Mouse (Mus musculus) T-helper 2 cell (primary cell): ENCODE measurements at regions not wholly inside any gene's neighbourhood (a gene's known extent, or its start where the extent isn't known, plus 50 kb on each side); places are given as distances from the start of the nearest gene placed in this dataset.

Experiments used
- in situ Hi-C: fragments of 300-600 bp; cut with MboI, MseI; formaldehyde crosslinking; loops from one replicate; pipeline ENCODE4 v1.15.1; 2025; ENCODE audit warnings: high pct_unique_total_duplicates

- in situ Hi-C loops: loop anchor here (10.0 to 25.0 kb wide), 4 partner anchors 180 to 787 kb away; partner anchors contain the start of gene Alcam
Measured at GRCm38 (mm10) chr16:51675101-51675500, 355.9 kb upstream of the Cblb start.

DNA sequence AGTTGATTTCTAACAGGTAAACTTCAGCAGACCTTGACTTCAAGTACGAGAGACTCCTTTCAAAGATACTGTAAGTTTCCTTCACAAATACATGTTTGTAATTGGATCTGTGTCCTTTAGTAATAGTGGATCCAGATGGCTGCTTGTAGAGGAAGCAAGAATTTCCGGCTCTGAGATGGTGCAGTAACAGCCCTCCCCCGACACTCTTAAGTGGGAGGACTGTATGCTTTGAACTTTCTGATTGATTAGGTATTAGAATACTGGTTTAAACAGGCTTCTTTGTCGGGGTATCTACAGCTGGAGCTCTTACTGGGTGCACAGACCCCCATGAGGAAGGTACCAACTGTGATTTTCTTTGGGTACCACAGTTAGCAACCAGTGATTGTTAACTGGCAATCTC lies 355.0 kb upstream of the Cblb start:
- in situ Hi-C loops: loop anchor here (10.0 to 25.0 kb wide), 4 partner anchors 181 to 786 kb away; partner anchors contain the start of gene Alcam

DNA sequence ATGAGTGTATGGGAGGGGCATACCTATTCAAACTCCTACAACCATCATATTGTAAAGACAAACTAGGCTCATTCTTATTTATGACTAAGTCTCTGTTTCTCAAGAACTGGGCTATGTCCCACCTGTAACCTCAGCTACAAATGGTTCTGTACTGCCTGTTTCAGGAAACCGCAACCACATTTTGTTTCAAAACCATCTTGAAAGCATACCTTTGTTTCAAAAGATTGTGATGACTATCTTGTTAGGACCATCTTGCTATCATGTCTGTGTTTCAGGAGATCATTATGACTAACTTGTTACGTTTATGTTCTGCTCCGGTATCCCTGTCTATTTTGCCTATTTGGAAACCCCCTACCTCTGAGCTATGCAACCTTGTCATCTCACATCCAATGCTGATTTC lies 340.2 kb upstream of the Cblb start:
- in situ Hi-C loops: loop anchor here (10.0 to 25.0 kb wide), 4 partner anchors 371 to 771 kb away; partner anchors contain the start of gene Alcam

- in situ Hi-C loops: loop anchor here (5.0 to 10.0 kb wide), 2 partner anchors 43 to 60 kb away; no protein-coding TSS in a partner anchor
Measured at GRCm38 (mm10) chr16:51705026-51705425, 326.0 kb upstream of the Cblb start.

DNA sequence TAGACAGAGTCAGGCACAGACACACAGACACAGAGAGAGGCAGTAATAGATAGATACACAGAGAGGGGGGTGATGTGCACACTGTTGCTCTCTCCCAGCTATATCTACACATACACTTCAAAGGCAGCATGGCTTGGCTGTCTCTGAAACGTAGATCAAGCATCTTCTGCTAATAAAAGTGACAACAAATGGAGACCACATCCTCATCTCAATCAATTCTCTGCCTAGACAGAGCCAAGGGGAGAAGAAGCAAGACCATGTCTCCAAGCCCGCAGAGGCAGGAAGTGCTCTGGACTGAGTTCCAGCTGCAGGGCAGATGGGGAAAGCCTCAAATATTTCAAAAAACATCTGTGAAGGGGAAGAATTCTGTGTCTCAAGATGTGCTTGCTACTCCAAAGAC lies 312.3 kb upstream of the Cblb start:
- in situ Hi-C loops: no loop called here

DNA sequence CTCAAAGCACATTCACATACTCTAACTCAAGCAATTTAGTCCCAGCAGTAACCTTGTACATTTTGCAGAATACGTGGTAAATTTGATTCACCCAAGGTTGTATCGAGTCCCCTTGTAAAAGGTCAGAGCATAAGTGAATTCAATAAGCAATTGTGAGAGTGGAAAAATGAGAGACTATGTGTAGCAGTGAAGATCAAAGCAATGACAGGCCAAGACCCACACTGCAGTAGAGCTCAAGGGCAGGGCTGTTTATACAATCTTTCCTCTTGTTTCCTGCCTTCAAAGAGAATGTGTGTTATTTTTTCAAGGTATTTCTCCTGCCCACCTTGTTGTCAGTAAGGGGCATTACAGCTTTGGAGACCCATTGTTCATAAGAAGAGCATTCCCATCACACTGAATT lies 311.4 kb upstream of the Cblb start:
- in situ Hi-C loops: no loop called here

GRCm38 (mm10) chr16:51722682-51723081 lies 308.3 kb upstream of the Cblb start:
- in situ Hi-C loops: no loop called here

DNA sequence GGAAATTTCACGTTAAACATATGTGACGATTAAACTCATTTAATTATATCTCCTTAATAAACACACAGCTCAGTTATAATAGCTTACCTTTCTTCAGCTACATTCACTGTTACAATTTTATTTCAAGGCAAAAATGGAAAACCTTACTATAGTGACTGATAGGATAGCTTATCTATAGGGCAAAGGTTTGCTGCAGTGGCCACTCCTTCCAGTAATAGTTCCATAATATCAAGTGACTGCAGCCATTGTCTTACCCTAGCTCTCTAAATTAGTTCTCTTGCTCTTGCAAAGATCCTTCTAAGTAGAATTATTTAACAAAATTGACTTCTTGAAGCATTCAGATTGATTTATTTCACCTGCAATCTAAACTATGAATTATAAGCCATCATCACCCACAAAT lies 289.1 kb upstream of the Cblb start:
- in situ Hi-C loops: no loop called here

GRCm38 (mm10) chr16:51751878-51752277 lies 279.1 kb upstream of the Cblb start:
- in situ Hi-C loops: no loop called here

GRCm38 (mm10) chr16:51758361-51759227 lies 272.4 kb upstream of the Cblb start:
- in situ Hi-C loops: loop anchor here (5.0 kb wide), 1 partner anchor 149 kb away; no protein-coding TSS in a partner anchor

- in situ Hi-C loops: loop anchor here (5.0 kb wide), 1 partner anchor 148 kb away; no protein-coding TSS in a partner anchor
Measured at GRCm38 (mm10) chr16:51759228-51759647, 271.8 kb upstream of the Cblb start.

DNA sequence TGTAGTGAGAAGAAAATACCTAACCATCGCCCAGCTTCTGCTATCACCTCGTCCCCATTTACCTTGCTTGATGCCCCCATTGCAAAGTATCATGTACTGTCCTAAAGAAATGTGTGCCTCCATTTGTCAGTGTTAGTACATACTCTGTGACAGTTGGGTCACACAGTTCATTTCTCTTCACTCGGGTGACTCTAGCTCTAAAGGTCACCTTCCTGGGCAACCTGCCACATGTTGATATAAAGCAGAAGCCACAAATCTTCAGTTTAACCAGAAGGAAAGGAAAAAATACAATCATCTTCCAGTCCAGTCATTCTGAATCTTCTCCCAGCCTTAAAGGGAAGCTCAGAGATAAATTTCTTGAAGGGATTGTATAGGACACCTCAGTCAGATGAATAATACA lies 263.5 kb upstream of the Cblb start:
- in situ Hi-C loops: loop anchor here (10.0 kb wide), 1 partner anchor 63 kb away; no protein-coding TSS in a partner anchor

- in situ Hi-C loops: no loop called here
Measured at GRCm38 (mm10) chr16:51778920-51779319, 252.1 kb upstream of the Cblb start.

DNA sequence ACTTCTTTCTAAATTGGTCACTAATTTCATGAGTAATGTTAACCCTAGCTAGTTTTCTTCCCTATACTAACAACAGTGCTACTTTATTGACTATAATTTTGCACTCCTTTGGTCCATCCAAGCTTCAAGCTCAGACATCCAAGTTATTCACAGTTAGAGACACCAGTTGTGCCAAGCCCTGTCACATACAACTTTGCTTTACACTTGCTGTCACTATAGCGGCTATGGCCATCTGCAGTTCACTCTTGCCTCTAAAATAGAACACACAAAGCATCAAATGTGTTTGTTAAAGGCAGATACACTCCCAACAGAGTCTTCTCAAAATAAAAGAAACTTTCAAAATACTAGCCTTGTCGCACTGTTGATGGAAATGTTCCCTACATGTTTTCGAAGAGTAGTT lies 236.0 kb upstream of the Cblb start:
- in situ Hi-C loops: no loop called here

DNA sequence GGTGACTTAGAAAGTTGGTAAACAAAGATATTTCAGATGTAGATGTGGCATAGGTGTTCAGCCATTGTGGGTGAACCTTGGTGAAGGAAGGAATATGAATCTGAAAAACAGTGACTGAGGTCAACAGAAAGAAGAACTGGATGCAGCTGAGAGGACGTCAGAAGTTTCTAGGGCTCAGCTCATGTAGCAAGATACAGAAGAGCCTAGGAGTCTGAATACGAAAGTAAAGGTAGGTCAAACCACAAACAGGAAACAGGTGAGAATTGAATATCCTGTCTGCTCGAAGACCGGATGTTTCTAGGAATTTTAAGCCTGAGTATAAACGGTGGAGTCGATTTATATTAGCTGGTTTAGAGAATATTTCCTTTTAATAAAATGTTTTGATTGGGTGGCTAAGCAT lies 223.7 kb upstream of the Cblb start:
- in situ Hi-C loops: no loop called here

- in situ Hi-C loops: no loop called here
Measured at GRCm38 (mm10) chr16:51809120-51809519, 221.9 kb upstream of the Cblb start.

DNA sequence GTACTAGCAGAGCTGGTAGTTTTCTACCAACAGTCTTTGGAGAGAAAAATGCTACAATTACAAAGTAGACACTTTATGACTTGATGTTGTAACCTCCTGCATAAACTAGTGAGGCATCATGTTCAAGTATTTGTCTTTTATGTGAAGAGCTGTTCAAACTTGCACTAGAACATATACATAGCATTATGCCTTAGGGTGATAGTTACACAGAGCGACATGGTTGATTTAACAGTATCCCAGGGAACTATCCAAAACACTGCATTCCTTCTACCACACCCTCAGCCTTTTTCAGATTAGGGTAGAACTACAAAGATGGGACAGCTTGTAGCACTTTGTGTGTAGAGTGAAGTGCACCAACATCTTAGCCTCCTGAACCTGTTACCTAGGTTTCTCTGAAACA lies 220.0 kb upstream of the Cblb start:
- in situ Hi-C loops: no loop called here

- in situ Hi-C loops: no loop called here
Measured at GRCm38 (mm10) chr16:51842770-51843169, 188.3 kb upstream of the Cblb start.

DNA sequence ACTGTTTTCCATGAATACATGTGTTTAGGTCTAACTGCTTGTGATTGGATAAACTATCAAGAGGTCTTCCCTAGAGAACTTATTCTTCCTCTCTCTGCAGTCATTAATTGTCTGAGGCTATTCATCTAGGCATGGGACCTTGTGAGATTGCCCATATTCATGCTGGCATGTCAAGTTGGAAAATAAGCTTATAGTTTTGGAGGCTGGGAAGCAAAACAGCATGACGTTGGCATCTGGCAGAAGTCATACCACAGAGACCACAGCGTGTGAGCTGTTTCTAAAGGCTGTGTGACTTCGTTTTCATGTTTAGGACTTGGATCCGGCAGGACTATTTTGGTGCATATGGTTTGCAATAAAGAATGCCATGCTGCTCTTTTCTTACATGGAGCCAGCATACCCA lies 185.5 kb upstream of the Cblb start:
- in situ Hi-C loops: no loop called here

GRCm38 (mm10) chr16:51880711-51881110 lies 150.3 kb upstream of the Cblb start:
- in situ Hi-C loops: no loop called here

DNA sequence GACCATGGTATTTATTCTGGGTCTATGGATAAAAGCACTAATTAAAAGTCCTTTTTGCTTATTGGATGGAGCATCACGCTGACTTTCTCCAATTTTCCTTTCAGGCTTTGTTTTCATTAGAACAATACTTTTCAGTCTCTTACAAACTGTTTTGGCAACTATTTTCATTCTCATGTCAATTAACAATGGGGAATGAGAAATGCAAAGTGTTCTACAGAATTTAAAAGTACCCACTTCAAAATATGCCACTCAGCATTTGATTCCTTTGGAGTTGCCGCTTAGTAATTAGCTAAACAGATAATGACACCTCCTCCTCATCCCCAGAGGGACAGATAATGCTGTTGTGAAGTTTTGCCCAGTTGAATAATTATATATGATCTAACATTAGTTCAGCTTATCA lies 149.9 kb upstream of the Cblb start:
- in situ Hi-C loops: no loop called here

- in situ Hi-C loops: no loop called here
Measured at GRCm38 (mm10) chr16:51883813-51884212, 147.2 kb upstream of the Cblb start.

DNA sequence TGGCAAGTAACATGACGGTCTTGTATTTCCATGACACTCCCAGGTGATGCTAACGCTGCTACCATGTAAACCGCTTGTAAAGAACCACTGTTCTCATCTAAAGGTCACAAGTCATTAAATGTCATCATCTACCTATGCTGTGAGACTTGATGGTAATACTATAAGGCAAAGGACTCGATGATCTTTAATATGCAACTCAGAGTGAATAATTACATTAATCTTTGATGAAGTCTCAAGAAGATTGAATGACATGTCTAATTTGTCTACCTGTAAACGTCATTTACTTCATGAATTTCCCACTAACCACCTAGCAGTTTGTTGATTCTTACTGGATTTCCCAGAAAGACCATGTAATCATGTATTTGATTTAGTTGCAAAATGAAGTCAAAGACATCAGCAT lies 143.5 kb upstream of the Cblb start:
- in situ Hi-C loops: no loop called here
